Mouse (Mus musculus) kidney, postnatal 4 days (tissue): ENCODE measurements around the gene Tmx2.
"Not testable (repeated sequence)": the region's sequence is repeated elsewhere in the genome, so short reads cannot be mapped to it uniquely, and the experiment has no call there.

ENCODE experiments used
- DNase-seq, 2 experiments: peaks; one replicate each; pipeline ENCODE4 v3.0.0; 2021; ENCODE audit warnings: mixed read lengths in 2 of 2

The Tmx2 gene

DNA sequence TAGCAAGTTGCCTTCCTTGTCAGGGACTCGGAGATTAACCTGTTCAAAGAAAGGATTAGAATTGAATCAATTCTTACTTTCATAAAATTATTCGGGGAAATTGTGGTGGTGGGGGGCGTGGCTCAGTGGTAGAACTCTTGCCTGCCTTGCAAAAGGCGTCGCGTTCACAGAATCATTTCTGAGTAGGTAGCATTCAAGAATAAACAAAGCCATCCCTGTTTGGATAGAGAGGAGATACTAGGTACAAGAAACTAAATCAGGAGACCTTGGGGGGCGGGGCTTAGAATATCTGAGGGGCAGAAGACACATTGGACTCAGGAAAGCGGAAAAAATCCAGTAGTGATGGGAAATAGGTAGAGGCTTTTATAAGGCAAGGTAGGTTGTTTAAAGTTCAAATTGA lies at the start of gene Tmx2:
Gene Tmx2 (minus strand): TSS at position 125 of the 400 bp plus-strand sequence.
- DNase-seq: no peak

DNA sequence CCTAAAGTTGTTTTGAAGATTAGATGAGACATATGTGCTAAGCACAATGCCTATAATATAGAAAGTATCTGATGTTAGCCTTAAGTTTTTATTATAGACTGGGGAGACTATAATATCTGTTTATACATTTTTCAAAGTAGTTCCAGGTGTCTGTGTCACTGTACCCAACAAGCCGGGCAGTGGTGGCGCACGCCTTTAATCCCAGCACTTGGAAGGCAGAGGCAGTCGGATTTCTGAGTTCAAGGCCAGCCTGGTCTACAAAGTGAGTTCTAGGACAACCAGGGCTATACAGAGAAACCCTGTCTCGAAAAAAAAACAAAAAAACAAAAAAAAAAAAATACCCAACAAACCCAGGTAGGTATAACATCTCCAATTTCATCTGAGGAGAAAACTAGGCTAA lies 49.3 kb upstream of the Tmx2 start:
- DNase-seq: not testable (repeated sequence)

DNA sequence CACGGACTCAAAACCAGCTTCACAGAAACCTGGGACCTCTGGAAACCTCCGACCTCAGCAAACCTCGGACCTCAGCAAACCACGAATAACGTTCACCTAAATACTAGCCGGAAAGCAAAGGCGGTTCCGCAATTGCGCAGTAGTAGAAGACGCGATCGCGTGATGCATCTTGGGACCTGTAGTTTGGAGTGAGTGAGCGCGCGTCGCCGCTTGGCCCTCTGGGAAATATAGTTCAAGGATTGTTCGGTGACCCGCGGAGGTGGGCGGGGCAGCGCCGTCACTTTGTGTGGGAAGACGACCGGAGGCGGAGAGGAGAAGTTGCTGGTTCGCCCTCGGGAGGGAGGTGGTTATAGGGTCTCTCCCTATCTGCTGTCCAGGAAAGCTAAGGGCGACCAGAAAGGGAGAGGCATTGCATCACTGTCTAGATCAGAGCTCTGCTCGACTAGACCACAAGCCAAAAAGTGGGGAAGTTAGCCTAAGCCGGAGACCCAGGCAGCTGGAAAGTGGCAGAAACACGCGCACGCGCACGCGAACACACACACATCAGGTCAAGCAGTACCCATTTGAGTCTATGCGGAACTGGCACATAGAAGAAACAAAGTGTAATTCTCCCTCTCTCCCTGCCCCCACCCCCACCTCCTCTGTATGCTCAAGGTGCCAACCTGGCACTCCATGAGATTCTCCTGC lies 48.4 kb upstream of the Tmx2 start, which contains the start of gene Clp1:
Gene Clp1 (minus strand): TSS at position 179 of the 687 bp plus-strand sequence.
- peak; percentile 96 to 98 for DNase-seq

DNA sequence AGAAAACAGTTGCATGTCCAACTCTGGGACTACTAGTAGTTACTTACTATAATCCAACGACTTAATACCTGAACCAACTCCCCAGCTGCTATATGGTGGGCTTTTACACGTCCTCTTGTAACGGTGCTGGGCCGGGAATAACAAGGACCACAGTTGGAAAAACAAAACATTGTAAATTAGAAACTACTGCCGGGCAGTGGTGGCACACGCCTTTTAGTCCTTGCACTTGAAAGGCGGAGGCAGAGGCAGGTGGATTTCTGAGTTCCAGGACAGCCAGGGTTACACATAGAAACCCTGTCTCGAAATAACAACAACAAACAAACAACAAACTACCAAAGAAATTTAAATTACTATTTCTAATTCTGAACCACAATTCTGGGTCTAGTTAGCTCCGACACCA lies 47.8 kb upstream of the Tmx2 start:
- DNase-seq: no peak

DNA sequence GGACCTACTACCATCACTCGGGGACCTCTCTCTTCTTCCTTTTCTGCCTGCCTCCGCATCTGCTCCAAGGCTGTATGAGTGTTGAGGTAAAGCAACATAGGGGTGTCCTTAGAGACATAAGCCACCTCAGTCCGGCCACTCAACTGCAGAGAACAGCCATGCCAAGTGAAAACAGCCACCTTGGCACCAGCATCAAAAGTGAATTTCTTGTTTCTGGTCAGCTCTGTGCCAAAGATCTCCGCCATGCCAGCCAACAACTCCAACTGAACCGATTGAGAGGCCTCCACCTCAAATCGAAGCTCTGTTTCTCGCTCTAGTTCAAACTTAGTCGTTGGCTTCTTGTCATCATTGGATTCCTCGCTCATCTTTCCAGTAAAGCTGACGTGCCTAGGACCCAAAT lies 46.8 kb upstream of the Tmx2 start:
- no peak for DNase-seq

DNA sequence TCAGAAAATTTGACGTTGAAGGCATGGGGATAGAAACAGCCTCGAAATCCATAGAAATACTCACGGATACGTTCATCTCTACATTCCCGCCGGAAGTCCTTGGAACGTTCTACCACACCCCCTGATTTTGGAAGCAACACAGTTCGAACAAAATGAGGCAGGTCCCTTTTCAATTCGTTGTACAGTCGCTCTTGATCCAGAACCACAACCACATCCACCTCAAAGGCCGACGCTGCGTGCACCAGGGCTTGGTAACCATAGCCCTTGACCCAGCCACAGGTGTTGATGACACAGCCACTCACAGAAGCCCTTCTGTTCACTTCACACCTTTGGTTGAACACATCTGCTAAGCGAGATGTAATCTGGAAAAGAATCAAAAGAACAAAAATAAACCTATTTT lies 44.9 kb upstream of the Tmx2 start:
- DNase-seq: no peak

DNA sequence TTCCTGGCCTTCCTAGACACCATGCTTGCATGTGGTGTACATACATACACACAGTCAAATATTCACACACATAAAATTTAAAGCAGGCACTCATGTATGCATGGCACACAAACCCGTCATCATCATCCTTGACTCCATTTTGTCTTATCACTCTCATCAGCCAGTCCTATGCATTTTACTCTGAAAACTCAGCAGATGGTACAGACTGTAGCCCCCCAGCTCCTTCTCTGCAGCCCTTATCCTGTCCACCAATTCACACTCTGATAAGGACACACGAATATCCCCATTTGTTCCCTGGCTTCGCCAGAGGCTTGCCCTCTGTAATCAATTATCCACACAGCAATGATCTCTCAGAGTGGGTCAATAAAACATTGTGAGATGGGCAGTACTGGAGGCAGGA lies 42.2 kb upstream of the Tmx2 start:
- DNase-seq: no peak

DNA sequence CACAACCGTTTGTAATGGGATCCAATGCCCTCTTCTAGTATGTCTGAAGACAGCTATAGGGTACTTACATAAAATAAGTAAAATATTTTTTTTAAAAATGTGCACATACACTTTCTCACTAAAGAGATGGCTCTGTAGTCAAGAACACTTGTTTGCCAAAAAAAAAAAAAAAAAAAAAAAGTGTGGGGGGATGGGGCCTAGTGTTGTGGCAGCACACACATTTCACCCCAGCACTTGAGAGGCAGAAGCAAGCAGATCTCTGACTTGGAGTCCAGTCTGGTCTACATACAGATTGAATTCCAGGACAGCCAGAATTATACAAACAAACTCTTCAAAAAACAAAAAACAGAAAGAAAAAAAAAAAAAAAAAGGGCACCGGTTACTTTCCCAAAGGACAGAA lies 41.8 kb upstream of the Tmx2 start:
- DNase-seq: no peak

DNA sequence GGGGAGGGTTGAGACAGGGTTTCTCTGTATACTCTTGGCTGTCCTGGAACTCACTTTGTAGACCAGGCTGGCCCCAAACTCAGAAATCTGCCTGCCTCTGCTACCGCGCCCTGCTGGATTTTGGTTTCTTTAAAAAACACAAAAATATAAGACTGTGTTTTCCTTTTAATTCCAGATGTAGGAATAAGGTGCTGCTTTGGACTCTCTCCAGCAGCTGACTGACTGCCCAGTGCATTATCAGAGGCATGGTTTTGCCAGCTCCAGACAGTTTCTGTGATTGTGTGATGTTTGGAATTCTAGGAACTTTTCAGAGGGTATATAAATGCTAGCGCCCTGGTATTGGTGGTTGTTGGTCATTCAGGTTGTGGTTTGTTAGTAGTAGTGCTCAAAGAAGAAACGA lies 38.4 kb upstream of the Tmx2 start:
- no peak for DNase-seq

DNA sequence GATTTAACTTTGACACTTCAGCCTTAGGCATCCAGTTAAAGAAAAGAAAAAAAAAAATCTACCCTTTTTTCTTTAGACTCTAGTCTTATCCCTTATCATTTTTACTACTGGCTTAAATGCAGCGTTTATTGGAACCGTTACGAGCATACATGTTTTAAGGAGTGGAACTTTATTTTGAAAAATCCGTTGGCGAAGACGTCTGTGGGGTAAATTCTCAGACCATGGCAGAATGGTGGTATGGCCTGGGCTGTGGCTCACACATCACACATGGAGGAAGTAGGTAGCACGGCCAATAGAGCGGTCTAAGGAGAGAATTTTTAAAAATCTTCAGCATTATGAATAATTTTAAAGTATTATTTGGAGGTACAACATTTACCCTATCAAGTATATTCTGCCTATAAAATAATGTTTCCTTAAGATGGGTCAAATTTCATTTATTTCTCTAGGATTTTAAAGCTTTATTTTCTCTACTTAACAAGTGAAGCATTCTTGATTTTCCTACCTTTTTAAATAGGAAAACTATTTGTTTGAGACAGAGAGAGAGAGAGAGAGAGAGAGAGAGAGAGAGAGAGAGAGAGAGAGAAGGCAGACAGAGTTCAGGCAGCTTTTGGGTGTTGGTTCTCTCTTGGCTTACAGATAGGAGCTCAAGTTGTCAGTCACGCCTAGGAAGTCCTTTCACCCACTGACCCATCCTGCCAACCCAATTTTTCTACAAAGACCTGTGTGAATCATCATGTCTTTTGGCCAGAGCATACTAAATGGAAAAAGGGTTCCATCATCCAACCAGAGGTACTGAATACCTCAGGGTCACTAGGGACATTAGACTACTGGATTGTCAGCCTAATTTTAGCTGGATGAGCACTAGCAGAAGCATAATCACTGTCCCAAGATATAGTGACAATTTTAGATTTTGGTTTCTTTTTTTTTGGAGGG lies 37.7 kb upstream of the Tmx2 start:
- no peak for DNase-seq

DNA sequence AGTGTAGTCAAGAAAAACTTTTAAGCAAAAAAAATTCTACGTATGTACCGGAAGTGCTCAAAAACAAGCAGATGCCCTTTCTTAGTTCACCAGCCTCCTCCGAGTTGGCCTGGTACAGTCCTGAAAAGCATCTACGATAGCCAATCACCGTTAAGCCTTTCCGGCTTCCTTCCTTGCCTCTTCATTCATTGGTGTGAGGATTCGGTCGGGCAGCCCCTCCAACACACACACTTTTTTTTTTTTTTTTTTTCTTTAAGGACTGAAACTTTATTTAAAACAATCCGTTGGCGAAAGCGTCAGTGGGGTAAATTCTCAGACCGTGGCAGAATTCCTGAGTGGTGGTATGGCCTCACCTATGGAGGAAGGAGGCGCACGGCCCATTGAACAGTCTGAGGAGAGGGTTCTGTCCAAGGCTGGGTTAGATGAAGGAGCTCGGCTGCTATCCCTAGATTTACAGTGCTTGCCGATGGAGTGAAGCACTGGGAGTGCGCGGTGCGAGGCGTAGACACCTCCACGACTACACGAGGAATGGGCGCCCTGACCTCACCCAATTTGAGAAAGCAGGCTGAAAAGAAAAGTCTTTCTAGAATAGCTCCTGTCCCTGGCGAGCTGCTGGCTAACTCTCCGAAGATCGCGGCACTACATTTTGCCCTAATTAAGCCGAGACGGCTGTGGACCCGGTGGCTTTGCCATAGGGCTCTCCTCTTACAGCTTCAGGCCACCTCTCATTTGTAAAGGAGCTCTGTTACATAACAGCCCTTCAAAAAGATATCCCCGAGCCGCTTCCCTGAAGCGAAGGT lies 36.8 kb upstream of the Tmx2 start:
- DNase-seq: peak; percentile 72 to 87

DNA sequence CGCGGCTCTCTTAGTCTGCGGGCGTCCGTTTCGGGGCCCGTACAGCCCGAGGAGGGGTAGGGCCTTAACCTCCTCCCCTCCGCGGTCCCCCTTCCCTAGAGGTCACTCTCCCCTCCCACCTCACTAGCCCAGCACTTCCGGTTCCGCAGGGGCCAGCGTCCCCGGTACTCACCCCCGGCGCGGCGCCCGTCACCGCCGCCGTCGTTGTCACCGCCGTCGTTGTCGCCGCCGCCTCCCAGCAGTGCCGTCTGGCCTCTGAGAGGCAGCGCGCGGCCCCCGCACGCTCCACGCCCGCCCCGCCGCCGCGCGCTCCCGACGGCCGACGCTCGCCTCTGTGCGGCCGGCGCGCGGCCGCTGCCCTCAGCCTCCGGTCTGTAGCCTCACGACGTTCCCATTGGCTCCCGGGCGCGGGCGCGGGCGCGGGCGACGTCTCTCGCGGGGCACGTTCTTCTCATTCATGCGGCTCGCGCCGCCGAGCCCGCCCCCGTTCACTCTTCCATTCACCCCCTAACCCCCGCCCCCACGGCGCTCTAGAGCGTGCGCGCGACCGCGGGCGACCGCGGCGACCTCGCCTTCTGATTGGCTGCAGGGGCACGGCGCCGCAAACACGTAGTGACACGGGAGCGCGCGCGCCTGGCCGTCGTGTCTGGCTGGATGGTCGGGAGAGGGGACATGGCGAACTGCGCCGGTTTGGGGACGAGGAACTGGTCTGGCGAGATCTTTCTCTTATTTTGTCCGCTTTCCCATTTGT lies 36.0 kb upstream of the Tmx2 start, which contains the start of gene Zdhhc5:
Gene Zdhhc5 (minus strand): TSS at position 370 of the 751 bp plus-strand sequence.
- DNase-seq: peak; percentile 99 to 100

DNA sequence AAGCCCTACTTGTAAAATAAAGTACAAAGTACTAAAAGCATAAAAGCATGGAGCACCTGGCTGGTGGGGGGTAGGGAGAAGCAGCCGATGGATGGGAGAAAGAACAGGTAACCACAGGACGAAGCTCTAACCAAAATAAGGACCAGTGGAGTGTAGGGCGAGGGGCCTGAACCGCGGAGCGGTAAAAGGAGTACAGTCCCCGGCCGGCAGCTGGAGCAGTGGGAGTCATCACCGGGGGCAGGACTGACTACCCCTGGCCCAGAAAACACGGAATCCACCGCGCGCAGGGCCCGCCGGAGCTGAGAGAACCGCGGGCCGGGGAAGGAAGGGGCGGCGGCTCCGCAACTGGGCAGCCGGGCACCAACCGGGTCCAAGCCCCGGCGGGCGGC lies 35.5 kb upstream of the Tmx2 start:
- no peak for DNase-seq

DNA sequence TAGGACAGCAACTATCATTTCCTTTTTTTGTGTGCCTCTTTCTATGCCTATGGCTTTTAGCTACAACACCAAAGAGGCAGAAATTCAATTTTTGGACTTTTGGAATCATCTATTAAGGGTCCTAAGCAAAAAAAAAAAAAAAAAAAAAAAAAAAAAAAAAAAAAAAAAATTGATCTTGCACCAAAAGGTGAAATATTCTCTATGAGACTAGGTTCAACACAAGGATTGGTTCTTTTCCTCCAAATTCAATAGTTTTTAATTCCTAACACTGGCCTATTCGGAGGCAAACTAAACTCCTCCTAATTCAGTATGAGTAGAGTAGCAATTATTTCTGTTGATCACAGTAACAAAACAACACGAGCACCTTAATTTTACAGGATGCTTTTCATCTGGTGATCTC lies 33.0 kb upstream of the Tmx2 start:
- DNase-seq: no peak

DNA sequence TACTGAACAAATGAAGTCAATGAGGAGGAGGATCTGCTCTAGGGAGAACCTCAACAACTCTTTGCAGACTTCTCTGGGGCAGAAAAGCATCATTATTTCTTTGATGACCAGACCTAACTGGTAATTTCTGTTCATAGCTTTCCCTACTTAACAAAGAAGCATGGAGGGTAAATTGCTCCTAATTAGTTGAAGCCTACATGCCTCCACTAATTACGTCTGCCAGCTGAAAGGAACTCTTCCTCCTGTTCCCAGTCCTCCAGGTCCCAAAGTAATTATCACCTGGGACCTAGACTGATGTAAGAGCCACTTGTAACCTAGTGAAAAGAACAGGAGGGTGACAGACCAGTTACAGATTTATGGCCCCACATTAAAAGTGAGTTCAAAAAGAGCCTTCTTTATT lies 28.6 kb upstream of the Tmx2 start:
- DNase-seq: no peak

DNA sequence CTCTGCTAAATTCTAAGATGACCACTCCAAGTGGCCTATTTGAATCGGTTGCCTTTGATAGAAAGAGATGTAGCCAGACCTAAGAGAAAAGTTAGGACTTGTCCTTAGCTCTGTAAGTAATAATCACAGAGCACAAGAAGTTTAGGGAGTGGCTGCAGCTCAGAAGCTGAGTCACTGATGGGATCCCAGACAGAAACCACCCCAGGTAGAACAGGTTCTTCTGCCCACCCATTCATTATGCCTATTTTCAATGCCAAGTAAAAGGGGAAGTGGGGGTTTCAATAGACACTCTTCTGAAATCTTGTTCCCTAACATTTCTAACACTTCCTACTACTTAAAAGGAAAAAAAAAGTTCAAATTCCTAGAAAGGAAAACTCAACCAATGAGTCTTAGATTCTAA lies 26.4 kb upstream of the Tmx2 start:
- DNase-seq: no peak

DNA sequence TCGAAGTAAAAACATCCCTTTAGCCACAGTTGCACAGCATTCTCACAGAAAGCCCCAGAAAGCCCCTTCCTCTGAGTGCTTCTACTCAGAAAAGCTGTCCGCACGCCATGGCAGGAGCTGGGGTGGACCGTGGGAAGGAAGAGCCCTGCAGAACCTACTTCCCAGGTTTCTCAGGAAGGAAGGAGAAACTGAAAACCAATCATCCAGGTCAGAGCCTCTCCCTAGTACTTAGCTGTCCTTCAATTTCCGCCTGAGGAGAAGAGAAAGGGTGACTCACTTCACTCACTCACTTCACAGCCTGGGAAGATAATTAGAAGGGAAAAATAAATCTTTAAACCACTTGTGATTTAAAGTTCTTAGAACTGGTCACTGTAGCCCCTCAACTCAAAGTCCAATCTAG lies 25.4 kb upstream of the Tmx2 start:
- peak in 1 of 2 experiments; percentile 16 for DNase-seq

DNA sequence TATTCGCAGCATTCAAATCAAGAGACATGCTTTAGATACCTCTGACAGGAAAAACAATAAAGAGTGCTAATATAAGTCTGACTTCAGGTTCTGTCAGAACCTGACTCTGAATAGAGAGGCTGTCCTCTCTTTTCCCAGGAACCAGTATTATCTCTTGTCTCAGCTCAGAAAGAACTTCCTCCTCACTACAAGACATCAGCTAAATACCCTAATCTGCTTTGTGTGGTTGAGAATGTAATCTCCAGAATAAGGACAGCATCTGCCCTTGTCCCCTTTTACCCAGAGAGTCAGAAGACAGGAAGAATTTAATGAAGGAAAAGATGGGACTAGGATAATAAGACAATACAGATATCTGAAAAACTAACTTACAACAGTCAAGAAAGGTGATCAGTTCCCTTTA lies 24.6 kb upstream of the Tmx2 start:
- no peak for DNase-seq

DNA sequence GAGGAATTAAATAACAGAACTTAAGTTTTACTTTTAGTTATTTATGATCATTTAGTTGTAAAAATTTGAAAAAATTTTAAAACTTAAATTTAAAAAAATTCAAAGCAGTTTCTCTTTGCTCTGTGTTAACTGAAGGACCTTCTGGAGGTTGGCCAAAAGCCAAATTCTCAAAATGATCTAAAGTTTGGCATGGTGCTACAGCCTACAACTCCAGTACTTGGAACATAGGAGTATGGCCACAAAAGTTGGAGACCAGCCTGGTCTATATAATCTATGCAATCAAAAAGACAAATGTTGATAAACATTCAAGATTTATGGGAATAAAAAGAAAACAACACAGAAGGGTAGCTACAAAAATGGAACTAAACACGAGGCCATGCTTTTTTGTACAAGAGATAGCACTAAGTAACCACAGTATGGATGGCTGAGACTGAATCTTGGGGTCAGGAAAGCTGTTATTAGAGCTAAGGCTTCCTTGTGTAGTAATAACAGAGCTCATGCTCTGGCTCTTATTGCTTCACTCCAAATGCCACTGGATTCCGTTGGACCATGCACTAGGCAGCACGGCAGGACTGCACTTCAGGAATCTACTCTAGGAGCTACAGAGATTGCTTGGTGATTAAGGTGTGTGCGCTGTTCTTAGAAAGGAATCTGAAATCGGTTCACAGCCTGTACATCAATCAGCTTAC lies 16.2 kb upstream of the Tmx2 start:
- no peak for DNase-seq

DNA sequence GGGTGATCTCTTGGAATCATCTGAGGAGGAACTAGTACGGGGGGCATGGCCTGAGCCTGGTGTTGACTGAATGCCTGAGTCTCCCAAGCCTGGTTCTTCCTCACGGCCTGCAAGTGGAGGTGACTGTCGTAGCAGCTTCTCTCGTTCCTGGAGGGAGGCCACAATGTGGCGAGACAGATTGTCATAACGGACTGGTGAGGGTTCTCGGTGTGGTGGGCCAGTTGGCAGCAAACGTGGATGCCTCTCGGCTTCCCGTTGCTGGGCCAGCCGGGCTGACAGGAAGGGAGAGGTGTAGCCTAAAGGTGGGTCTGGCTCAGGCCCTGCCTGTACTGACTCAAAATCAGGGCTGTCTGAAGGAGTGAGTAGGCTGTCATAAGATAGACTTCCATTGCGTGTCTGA lies 11.1 kb upstream of the Tmx2 start:
- DNase-seq: no peak

DNA sequence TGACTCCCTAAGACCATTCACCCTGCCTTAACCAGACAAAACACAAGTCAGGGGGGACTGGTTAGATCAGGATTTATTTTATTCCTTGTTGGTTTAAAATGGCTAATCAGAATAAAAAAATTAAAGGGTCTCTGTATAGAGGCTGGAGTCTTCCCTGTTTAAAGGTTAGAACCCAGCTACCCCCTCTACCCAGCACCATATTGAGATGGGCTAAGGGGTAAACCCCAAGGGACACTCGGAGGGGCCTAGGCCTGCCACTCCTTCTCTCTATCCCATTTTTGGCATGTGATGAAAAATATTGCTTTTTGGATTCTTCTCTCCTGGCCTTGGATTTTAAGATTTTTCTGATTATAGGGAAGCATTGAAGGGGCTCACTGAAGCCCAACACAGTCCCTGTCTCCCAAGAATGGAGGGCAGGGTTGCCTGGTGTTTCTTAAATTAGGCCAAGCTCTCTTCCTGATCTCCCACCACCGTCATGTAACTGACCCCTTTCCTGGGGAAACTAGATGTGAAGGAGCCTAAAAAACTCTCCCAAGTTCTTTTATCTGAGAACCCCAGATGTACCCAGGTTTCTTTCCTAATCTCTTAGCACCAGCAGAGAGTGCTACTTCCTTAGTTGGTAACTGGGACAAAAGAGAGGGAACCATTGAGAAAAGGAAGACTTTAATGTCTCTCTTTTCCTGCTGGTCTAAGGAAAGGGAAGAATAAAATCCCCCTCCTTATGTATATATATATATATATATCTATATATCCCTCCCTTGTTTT lies 9.3 kb upstream of the Tmx2 start:
- DNase-seq: no peak
